Mouse (Mus musculus) embryonic facial prominence, embryonic 11.5 days (tissue): ENCODE measurements around the gene Wdr70. TPM values are rescaled to one million over a fixed set of nuclear protein-coding genes. Genes with fewer than 3 reads are reported as not detected.

Source experiments
- ATAC-seq: fragments of 200-750 bp; cut with Nextera tagmentation; replicated peaks from 2 replicates; pipeline ENCODE4 v1.8.0; 2017; ENCODE audit warnings: low read depth; ENCODE audit not compliant: insufficient number of reproducible peaks, low FRiP score, low TSS enrichment
- DNase-seq: peaks from one replicate; pipeline ENCODE4 v3.0.0-alpha.2; 2015; ENCODE audit warnings: low spot score
- H3K27ac ChIP-seq: fragments of 300-500 bp; sonication (generic); replicated peaks from 2 replicates; pipeline ENCODE4 v1.5.1; 2014; ENCODE audit warnings: mild to moderate bottlenecking, low read depth, low read length, control low read depth
- H3K27me3 ChIP-seq: fragments of 300-500 bp; sonication (generic); 2 replicates; pipeline ENCODE4 v1.6.1; 2014; ENCODE audit warnings: mild to moderate bottlenecking, low read length, moderate library complexity, mixed read lengths; ENCODE audit not compliant: control insufficient read depth, insufficient read depth
- H3K36me3 ChIP-seq: fragments of 300-500 bp; sonication (generic); replicated peaks from 2 replicates; pipeline ENCODE4 v1.6.1; 2014; ENCODE audit warnings: low read depth, mild to moderate bottlenecking, low read length, moderate library complexity, mixed read lengths; ENCODE audit not compliant: control insufficient read depth, insufficient read depth
- H3K4me1 ChIP-seq: fragments of 300-500 bp; sonication (generic); 2 replicates; pipeline ENCODE4 v1.6.1; 2014; ENCODE audit warnings: low read length, mixed read lengths; ENCODE audit not compliant: control insufficient read depth, insufficient read depth
- H3K4me2 ChIP-seq: fragments of 300-500 bp; sonication (generic); 2 replicates; pipeline ENCODE4 v1.6.1; 2014; ENCODE audit warnings: low read depth, mild to moderate bottlenecking, control low read depth, low read length, moderate library complexity
- H3K4me3 ChIP-seq: fragments of 300-500 bp; sonication (generic); 2 replicates; pipeline ENCODE4 v1.5.1; 2014; ENCODE audit warnings: low read depth, low read length, control low read depth
- H3K9ac ChIP-seq: fragments of 300-500 bp; sonication (generic); replicated peaks from 2 replicates; pipeline ENCODE4 v1.6.1; 2014; ENCODE audit warnings: mild to moderate bottlenecking, control low read depth, low read length
- H3K9me3 ChIP-seq: fragments of 300-500 bp; sonication (generic); replicated peaks from 2 replicates; pipeline ENCODE4 v1.6.1; 2016; ENCODE audit warnings: mild to moderate bottlenecking, low read length, inconsistent platforms, mixed read lengths; ENCODE audit not compliant: control insufficient read depth
- WGBS: fragments of 180-500 bp; shearing (Covaris S2); extraction: QIAGEN DNeasy Blood & Tissue Kit; methylation state at CpG from one replicate; pipeline ENCODE4 v1.1.7; 2014; 5-methylcytosine and 5-hydroxymethylcytosine counted together
- polyA plus RNA-seq: library from polyadenylated mRNA; unstranded; fragments of >200 nt; fragmentation: Nextera tagmentation; extraction: Ambion mirVana; gene quantifications from 2 replicates; pipeline ENCODE4 v1.2.1, GENCODE M21; 2014

Gene Wdr70
- polyA plus RNA-seq, 1 experiment from 2014 or later: 68.8 TPM

DNA sequence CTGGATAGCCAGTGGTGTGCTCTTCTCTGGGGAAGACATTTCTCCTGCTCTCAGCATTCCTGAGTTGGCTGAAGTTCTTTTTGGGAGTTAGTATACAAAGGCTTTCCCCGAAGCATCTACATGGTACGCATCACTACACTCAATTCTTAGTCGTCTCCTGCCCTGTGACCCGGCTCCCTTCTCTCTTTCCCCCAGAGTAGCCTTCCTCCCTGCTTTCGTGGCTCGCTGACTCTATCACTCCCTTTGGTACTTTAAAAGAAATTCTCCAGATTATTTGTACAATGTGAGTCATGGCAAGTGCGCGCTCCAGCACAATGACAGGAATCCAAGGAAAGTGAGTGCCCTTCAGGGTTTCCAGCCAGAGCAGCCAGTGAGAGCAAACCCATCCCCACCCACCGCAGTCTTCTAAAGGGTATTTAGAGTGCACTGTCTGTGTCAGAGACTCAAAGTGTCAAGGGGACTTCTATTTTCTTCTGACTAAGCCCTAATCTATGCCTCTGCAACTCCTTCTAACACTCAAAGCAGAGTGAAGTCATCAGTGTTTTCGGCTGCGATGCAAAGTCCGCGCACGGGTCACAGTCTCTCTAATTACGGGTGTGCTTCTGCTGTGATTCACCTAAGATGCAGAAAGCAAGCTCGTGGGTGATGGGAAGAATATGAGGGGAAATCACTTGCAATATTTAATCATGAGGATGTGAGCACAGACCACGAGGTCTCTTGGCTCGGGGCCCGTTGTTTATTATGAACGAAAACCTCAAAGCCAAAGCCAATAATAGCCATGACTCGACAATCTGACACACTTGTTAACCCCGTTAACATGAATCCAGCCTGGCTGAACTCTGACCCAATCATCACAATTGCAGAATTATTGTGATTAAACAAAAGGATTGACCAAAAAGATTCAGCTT, 221.2 kb downstream of the Wdr70 start:
- Histone ChIP-seq H3K4me1 (no peaks in the 10 kb centered on the region), H3K4me3 (no peak overlapping the region), H3K9ac (no peak overlapping the region), H3K36me3 (no peaks in the 10 kb centered on the region), H3K9me3 (no peaks in the 10 kb centered on the region), H3K4me2 (no peak overlapping the region), H3K27ac (no peak overlapping the region), H3K27me3 (no peaks in the 10 kb centered on the region)
- no peak for ATAC-seq
- 63% methylated on average over 22 of the region's 22 CpGs for WGBS
- DNase-seq: peak; percentile 39

DNA sequence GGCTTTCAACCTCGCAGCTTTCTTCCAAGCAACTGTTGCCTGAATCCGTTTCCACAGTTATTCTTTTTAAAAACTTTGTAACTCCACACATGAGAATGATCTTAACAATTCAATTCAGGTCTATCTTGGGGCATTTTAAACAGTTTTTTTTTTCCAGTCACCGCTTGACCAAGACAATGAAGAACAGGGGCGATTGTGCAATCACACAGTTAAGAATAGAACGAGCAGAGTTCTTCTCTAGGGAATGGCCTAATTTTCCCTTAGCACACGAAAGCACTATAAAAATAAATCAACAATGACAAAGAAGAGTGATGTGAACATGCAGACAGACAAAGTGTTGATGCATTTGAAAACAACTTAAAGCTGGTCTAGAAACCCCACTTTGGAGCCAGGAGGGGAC, 223.1 kb downstream of the Wdr70 start:
- DNase-seq (no peak), ATAC-seq (no peak)
- H3K9ac ChIP-seq: no peak overlapping the region
- no peak overlapping the region for H3K4me3 ChIP-seq
- no peak overlapping the region for H3K4me2 ChIP-seq
- no peaks in the 10 kb centered on the region for H3K4me1 ChIP-seq
- 74% methylated on average over 6 of the region's 6 CpGs for WGBS
- no peaks in the 10 kb centered on the region for H3K9me3 ChIP-seq
- no peaks in the 10 kb centered on the region for H3K36me3 ChIP-seq
- H3K27ac ChIP-seq: no peak overlapping the region
- no peaks in the 10 kb centered on the region for H3K27me3 ChIP-seq

DNA sequence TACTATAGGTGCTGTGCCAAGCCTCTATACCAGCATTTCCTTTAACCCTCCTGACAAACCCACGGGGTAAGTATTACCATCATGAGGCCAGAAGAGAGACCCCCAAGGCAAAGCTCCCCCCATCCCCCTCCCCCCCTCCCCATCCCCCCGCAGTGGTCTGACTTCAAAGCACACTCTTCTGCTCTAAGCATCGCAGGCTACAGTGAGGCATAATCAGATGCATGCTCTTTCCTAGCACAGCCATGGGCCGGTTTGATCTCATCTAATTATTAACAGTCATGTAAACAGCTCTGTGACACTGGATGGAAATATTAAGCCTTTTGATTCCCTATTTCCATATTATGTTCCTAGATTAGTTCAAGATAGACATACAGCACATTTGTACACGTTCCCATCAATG, 226.5 kb downstream of the Wdr70 start:
- Histone ChIP-seq H3K4me2 (no peak overlapping the region), H3K9ac (no peak overlapping the region), H3K36me3 (no peaks in the 10 kb centered on the region), H3K27ac (no peak overlapping the region), H3K27me3 (no peaks in the 10 kb centered on the region), H3K4me1 (no peaks in the 10 kb centered on the region), H3K4me3 (no peak overlapping the region), H3K9me3 (no peaks in the 10 kb centered on the region)
- DNase-seq (peak; percentile 43), ATAC-seq (no peak)
- WGBS: 43% methylated on average over 5 of the region's 5 CpGs

DNA sequence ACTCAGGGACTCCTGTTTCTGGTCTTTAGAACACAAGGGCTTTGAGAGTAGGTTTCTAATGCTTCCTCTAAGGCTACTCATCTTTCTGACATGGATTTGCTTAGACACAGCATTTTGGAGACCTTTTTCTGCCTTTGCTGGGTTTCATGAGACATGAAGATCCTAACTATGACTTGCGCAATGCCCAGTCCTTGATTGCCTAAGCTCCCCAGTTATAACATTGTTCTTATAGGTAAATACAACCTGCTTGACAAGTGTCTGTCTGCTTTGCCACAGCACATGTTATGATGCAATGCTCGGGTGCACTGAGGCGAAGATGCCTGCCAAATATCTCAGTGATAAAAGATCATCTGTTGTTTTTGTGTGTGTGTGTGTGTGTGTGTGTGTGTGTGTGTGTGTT, 233.7 kb downstream of the Wdr70 start:
- H3K4me1 ChIP-seq: no peaks in the 10 kb centered on the region
- H3K9ac ChIP-seq: no peak overlapping the region
- no peak overlapping the region for H3K4me3 ChIP-seq
- H3K4me2 ChIP-seq: no peak overlapping the region
- H3K9me3 ChIP-seq: no peaks in the 10 kb centered on the region
- DNase-seq (no peak), ATAC-seq (no peak)
- no peaks in the 10 kb centered on the region for H3K36me3 ChIP-seq
- no peak overlapping the region for H3K27ac ChIP-seq
- H3K27me3 ChIP-seq: no peaks in the 10 kb centered on the region
- WGBS: 87% methylated on average over 3 of the region's 3 CpGs

DNA sequence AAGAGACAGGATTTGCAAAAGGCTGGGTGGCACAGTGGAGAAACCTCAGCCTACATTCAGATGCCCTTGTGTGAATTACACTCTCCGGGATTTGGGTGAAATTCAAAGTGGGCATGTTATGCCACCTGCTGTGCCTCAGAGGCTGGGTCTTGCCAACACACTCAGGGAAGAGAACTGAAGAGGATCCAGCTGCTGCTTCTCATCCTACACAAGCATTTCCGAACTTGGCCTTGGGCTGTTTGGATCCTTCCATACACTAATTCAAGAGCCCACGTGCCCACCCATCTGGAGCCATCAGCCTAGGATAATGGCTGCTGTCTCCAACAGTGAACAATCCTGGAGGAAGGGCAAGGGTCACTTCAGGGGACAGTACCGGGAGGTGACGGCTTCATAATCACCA, 235.7 kb downstream of the Wdr70 start:
- Histone ChIP-seq H3K4me3 (no peak overlapping the region), H3K4me2 (no peak overlapping the region), H3K27ac (no peak overlapping the region), H3K9me3 (no peaks in the 10 kb centered on the region), H3K4me1 (no peaks in the 10 kb centered on the region), H3K36me3 (no peaks in the 10 kb centered on the region), H3K27me3 (no peaks in the 10 kb centered on the region), H3K9ac (no peak overlapping the region)
- WGBS: 57% methylated on average over 5 of the region's 5 CpGs
- ATAC-seq: no peak
- DNase-seq: no peak

DNA sequence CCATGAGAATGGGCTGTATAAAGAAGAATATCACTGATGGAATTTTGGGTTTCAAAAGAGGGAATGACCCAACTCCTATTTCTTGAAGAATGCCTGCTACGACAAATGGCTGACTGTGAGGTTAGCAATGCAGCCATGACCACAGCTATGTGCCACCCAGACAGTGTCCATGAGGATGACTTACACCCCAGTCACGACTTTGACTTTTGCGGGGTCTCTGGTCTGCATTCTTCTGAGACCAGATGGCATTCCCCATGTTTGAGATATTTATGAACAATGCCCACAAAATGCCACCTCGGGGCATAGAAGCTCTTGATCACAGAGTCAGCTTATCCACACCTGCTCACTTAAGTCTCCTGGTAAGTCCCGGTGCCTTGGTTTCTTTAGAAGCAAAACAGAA, 236.1 kb downstream of the Wdr70 start:
- H3K27ac ChIP-seq: no peak overlapping the region
- 88% methylated on average over 5 of the region's 5 CpGs for WGBS
- DNase-seq: no peak
- H3K4me1 ChIP-seq: no peaks in the 10 kb centered on the region
- no peak overlapping the region for H3K4me2 ChIP-seq
- no peak overlapping the region for H3K9ac ChIP-seq
- H3K36me3 ChIP-seq: no peaks in the 10 kb centered on the region
- ATAC-seq: no peak
- no peak overlapping the region for H3K4me3 ChIP-seq
- no peaks in the 10 kb centered on the region for H3K9me3 ChIP-seq
- H3K27me3 ChIP-seq: no peaks in the 10 kb centered on the region

DNA sequence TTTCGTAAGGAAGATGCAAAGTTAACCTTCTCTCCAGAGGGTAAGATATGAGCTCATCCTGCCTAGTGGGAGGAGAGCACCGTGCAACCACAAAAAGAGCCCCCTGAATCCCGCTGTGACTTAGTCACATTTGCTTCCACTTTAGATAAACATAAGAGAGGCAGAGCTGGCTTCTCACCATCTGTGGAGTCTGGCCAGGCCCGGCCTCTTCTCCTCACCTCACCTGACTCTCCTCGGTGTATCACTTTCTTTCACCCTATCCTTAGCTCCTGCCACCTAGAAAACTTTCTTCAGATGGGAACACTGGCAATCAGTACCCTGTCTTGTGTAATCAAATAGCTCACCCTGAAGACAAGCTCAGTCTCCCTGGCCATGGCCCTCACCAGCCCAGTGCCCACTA, 240.2 kb downstream of the Wdr70 start:
- ATAC-seq: no peak

DNA sequence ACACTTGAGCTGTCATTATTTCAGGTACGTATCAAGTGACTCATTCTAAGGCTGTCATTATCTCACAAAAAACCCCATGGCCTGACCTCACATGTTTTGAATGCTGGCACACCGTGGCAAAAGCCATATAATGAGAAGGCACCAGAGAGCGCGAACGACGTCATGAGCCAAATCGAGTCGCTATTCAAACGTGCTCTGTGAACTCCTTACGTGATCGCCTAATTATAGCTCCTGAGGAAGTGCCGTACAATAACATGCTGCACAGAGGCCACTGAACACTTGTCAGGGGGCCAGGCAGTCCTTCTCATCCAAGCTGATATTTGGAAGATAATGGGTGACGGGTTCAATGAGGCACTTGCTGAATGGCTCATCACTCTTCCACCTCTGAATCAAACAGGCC, 241.6 kb downstream of the Wdr70 start:
- H3K4me1 ChIP-seq: no peaks in the 10 kb centered on the region
- H3K9me3 ChIP-seq: no peaks in the 10 kb centered on the region
- DNase-seq (no peak), ATAC-seq (no peak)
- 83% methylated on average over 13 of the region's 13 CpGs for WGBS
- H3K4me2 ChIP-seq: no peak overlapping the region
- no peak overlapping the region for H3K27ac ChIP-seq
- H3K36me3 ChIP-seq: no peaks in the 10 kb centered on the region
- no peak overlapping the region for H3K4me3 ChIP-seq
- no peak overlapping the region for H3K9ac ChIP-seq
- H3K27me3 ChIP-seq: no peaks in the 10 kb centered on the region

More for the DNA sequence above, 240.2 kb downstream of the Wdr70 start:
- Histone ChIP-seq H3K9ac (no peak overlapping the region), H3K27me3 (no peaks in the 10 kb centered on the region), H3K36me3 (no peaks in the 10 kb centered on the region), H3K4me2 (no peak overlapping the region), H3K9me3 (no peaks in the 10 kb centered on the region), H3K4me1 (no peaks in the 10 kb centered on the region), H3K4me3 (no peak overlapping the region), H3K27ac (no peak overlapping the region)
- no peak for DNase-seq
- 81% methylated on average over 5 of the region's 5 CpGs for WGBS
